Mouse (Mus musculus): ENCODE results near the gene Gm14085. TPM values are rescaled to one million over a fixed set of nuclear protein-coding genes. Genes with fewer than 3 reads are reported as not detected.

The Gm14085 gene
- polyA plus RNA-seq, 2 experiments, result not detected

- DNase-seq (ENCODE audit: low spot score), result peak; percentile 40
- WGBS, result 69% methylated on average over 2 of the region's 2 CpGs
- no peak for ATAC-seq (ENCODE audit: low FRiP score, low read depth)
These were observed 48.6 kb downstream of the Gm14085 start for GRCm38 (mm10) chr2:122533378-122533777.

GRCm38 (mm10) chr2:122534671-122535070 lies 49.9 kb downstream of the Gm14085 start:
- no peak for DNase-seq (ENCODE audit: low spot score)
- H3K27me3 ChIP-seq (ENCODE audit: control insufficient read depth, insufficient read depth, low read length), result no peaks in the 10 kb centered on the region

More at GRCm38 (mm10) chr2:122533378-122533777, 48.6 kb downstream of the Gm14085 start:
- Histone ChIP-seq H3K9ac (ENCODE audit: low read depth, low read length, severe bottlenecking) (no peak overlapping the region), H3K27me3 (ENCODE audit: control insufficient read depth, insufficient read depth, low read length) (no peaks in the 10 kb centered on the region), H3K4me1 (ENCODE audit: control insufficient read depth, insufficient read depth, low read length) (no peaks in the 10 kb centered on the region), H3K36me3 (ENCODE audit: control insufficient read depth, insufficient read depth, low read length) (no peaks in the 10 kb centered on the region), H3K4me3 (replicated peaks; ENCODE audit: low read length) (no peak overlapping the region), H3K4me2 (replicated peaks; ENCODE audit: low read depth, low read length, severe bottlenecking) (no peak overlapping the region), H3K9me3 (ENCODE audit: control insufficient read depth, low read length) (no peaks in the 10 kb centered on the region), H3K27ac (replicated peaks; ENCODE audit: low read depth, low read length) (no peak overlapping the region)
- no peak for TF ChIP-seq POLR2A (IDR thresholded peaks at IDR 0.05; ENCODE audit: borderline replicate concordance, extremely low read depth, insufficient read depth, insufficient read length)

GRCm38 (mm10) chr2:122558317-122558716 lies 73.6 kb downstream of the Gm14085 start:
- no peak for ATAC-seq (ENCODE audit: low FRiP score, low read depth)
- 40% methylated on average over 2 of the region's 2 CpGs for WGBS
- TF ChIP-seq POLR2A (IDR thresholded peaks at IDR 0.05; ENCODE audit: borderline replicate concordance, extremely low read depth, insufficient read depth, insufficient read length), result no peak
- Histone ChIP-seq H3K4me3 (replicated peaks; ENCODE audit: low read length) (no peak overlapping the region), H3K27ac (replicated peaks; ENCODE audit: low read depth, low read length) (no peak overlapping the region), H3K36me3 (ENCODE audit: control insufficient read depth, insufficient read depth, low read length) (no peaks in the 10 kb centered on the region), H3K27me3 (ENCODE audit: control insufficient read depth, insufficient read depth, low read length) (no peaks in the 10 kb centered on the region), H3K9me3 (ENCODE audit: control insufficient read depth, low read length) (no peaks in the 10 kb centered on the region), H3K9ac (ENCODE audit: low read depth, low read length, severe bottlenecking) (no peak overlapping the region), H3K4me1 (ENCODE audit: control insufficient read depth, insufficient read depth, low read length) (no peaks in the 10 kb centered on the region), H3K4me2 (replicated peaks; ENCODE audit: low read depth, low read length, severe bottlenecking) (no peak overlapping the region)
- DNase-seq (ENCODE audit: low spot score), result peak; percentile 17

More at GRCm38 (mm10) chr2:122534671-122535070, 49.9 kb downstream of the Gm14085 start:
- Histone ChIP-seq H3K9ac (ENCODE audit: low read depth, low read length, severe bottlenecking) (no peak overlapping the region), H3K4me3 (replicated peaks; ENCODE audit: low read length) (no peak overlapping the region), H3K27ac (replicated peaks; ENCODE audit: low read depth, low read length) (no peak overlapping the region), H3K4me2 (replicated peaks; ENCODE audit: low read depth, low read length, severe bottlenecking) (no peak overlapping the region), H3K4me1 (ENCODE audit: control insufficient read depth, insufficient read depth, low read length) (no peaks in the 10 kb centered on the region), H3K36me3 (ENCODE audit: control insufficient read depth, insufficient read depth, low read length) (no peaks in the 10 kb centered on the region), H3K9me3 (ENCODE audit: control insufficient read depth, low read length) (no peaks in the 10 kb centered on the region)
- ATAC-seq (ENCODE audit: low FRiP score, low read depth), result no peak
- WGBS, result 84% methylated on average over 2 of the region's 2 CpGs
- TF ChIP-seq POLR2A (IDR thresholded peaks at IDR 0.05; ENCODE audit: borderline replicate concordance, extremely low read depth, insufficient read depth, insufficient read length), result no peak

GRCm38 (mm10) chr2:122561221-122561620 lies 76.5 kb downstream of the Gm14085 start:
- 86% methylated on average over 5 of the region's 5 CpGs for WGBS
- TF ChIP-seq POLR2A (IDR thresholded peaks at IDR 0.05; ENCODE audit: borderline replicate concordance, extremely low read depth, insufficient read depth, insufficient read length), result no peak

GRCm38 (mm10) chr2:122562251-122562650 lies 77.5 kb downstream of the Gm14085 start:
- Histone ChIP-seq H3K4me3 (replicated peaks; ENCODE audit: low read length) (no peak overlapping the region), H3K4me1 (ENCODE audit: control insufficient read depth, insufficient read depth, low read length) (no peaks in the 10 kb centered on the region), H3K36me3 (ENCODE audit: control insufficient read depth, insufficient read depth, low read length) (no peaks in the 10 kb centered on the region), H3K9me3 (ENCODE audit: control insufficient read depth, low read length) (no peaks in the 10 kb centered on the region), H3K27me3 (ENCODE audit: control insufficient read depth, insufficient read depth, low read length) (no peaks in the 10 kb centered on the region), H3K4me2 (replicated peaks; ENCODE audit: low read depth, low read length, severe bottlenecking) (no peak overlapping the region), H3K9ac (ENCODE audit: low read depth, low read length, severe bottlenecking) (no peak overlapping the region), H3K27ac (replicated peaks; ENCODE audit: low read depth, low read length) (no peak overlapping the region)
- 88% methylated on average over 1 of the region's 1 CpGs for WGBS
- DNase-seq (ENCODE audit: low spot score) (no peak), ATAC-seq (ENCODE audit: low FRiP score, low read depth) (no peak)
- no peak for TF ChIP-seq POLR2A (IDR thresholded peaks at IDR 0.05; ENCODE audit: borderline replicate concordance, extremely low read depth, insufficient read depth, insufficient read length)

More at GRCm38 (mm10) chr2:122561221-122561620, 76.5 kb downstream of the Gm14085 start:
- DNase-seq (ENCODE audit: low spot score), result no peak
- Histone ChIP-seq H3K4me2 (replicated peaks; ENCODE audit: low read depth, low read length, severe bottlenecking) (no peak overlapping the region), H3K9me3 (ENCODE audit: control insufficient read depth, low read length) (no peaks in the 10 kb centered on the region), H3K4me1 (ENCODE audit: control insufficient read depth, insufficient read depth, low read length) (no peaks in the 10 kb centered on the region), H3K27me3 (ENCODE audit: control insufficient read depth, insufficient read depth, low read length) (no peaks in the 10 kb centered on the region), H3K9ac (ENCODE audit: low read depth, low read length, severe bottlenecking) (no peak overlapping the region), H3K4me3 (replicated peaks; ENCODE audit: low read length) (no peak overlapping the region), H3K27ac (replicated peaks; ENCODE audit: low read depth, low read length) (no peak overlapping the region), H3K36me3 (ENCODE audit: control insufficient read depth, insufficient read depth, low read length) (no peaks in the 10 kb centered on the region)
- no peak for ATAC-seq (ENCODE audit: low FRiP score, low read depth)

GRCm38 (mm10) chr2:122569439-122569838 lies 84.7 kb downstream of the Gm14085 start:
- Histone ChIP-seq H3K4me1 (ENCODE audit: control insufficient read depth, insufficient read depth, low read length) (no peaks in the 10 kb centered on the region), H3K9ac (ENCODE audit: low read depth, low read length, severe bottlenecking) (no peak overlapping the region), H3K4me3 (replicated peaks; ENCODE audit: low read length) (no peak overlapping the region), H3K4me2 (replicated peaks; ENCODE audit: low read depth, low read length, severe bottlenecking) (no peak overlapping the region), H3K27ac (replicated peaks; ENCODE audit: low read depth, low read length) (no peak overlapping the region), H3K9me3 (ENCODE audit: control insufficient read depth, low read length) (no peaks in the 10 kb centered on the region), H3K27me3 (ENCODE audit: control insufficient read depth, insufficient read depth, low read length) (no peaks in the 10 kb centered on the region), H3K36me3 (ENCODE audit: control insufficient read depth, insufficient read depth, low read length) (no peaks in the 10 kb centered on the region)
- peak; percentile 55 for DNase-seq (ENCODE audit: low spot score)
- WGBS, result 3% methylated on average over 3 of the region's 3 CpGs
- TF ChIP-seq POLR2A (IDR thresholded peaks at IDR 0.05; ENCODE audit: borderline replicate concordance, extremely low read depth, insufficient read depth, insufficient read length), result no peak
- ATAC-seq (ENCODE audit: low FRiP score, low read depth), result peak; percentile 67; the same call in 1 of the 2 replicates
